Mouse (Mus musculus): ENCODE data around the gene Cldnd1. TPM values are rescaled to one million over a fixed set of nuclear protein-coding genes. Genes with fewer than 3 reads are reported as not detected.

Cldnd1 gene
- polyA plus RNA-seq, 1 experiment: 137 TPM

GRCm38 (mm10) chr16:58738800-58739199 lies 11.1 kb downstream of the Cldnd1 start:
- TF ChIP-seq CTCF (IDR thresholded peaks at IDR 0.05; ENCODE audit: borderline replicate concordance, insufficient read depth, low read depth, low read length): no peak
- 97% methylated on average over 1 of the region's 1 CpGs for WGBS
- no peak overlapping the region for H3K4me3 ChIP-seq (replicated peaks; ENCODE audit: insufficient read depth, low read depth, low read length)
- no peak for DNase-seq
- H3K27me3 ChIP-seq (ENCODE audit: control insufficient read depth, insufficient read depth, low read length): no peaks in the 10 kb centered on the region
- no peaks in the 10 kb centered on the region for H3K4me1 ChIP-seq (ENCODE audit: control insufficient read depth, insufficient read depth, low read length)
- no peak overlapping the region for H3K27ac ChIP-seq (ENCODE audit: insufficient read depth, low read length)

GRCm38 (mm10) chr16:58740751-58741150 lies 13.0 kb downstream of the Cldnd1 start:
- no peak for TF ChIP-seq CTCF (IDR thresholded peaks at IDR 0.05; ENCODE audit: borderline replicate concordance, insufficient read depth, low read depth, low read length)
- no peak for TF ChIP-seq POLR2A (IDR thresholded peaks at IDR 0.05; ENCODE audit: borderline replicate concordance, insufficient read depth, low read length)
- Histone ChIP-seq H3K27me3 (ENCODE audit: control insufficient read depth, insufficient read depth, low read length) (no peaks in the 10 kb centered on the region), H3K27ac (ENCODE audit: insufficient read depth, low read length) (no peak overlapping the region), H3K4me1 (ENCODE audit: control insufficient read depth, insufficient read depth, low read length) (no peaks in the 10 kb centered on the region), H3K4me3 (replicated peaks; ENCODE audit: insufficient read depth, low read depth, low read length) (no peak overlapping the region)
- 95% methylated on average over 5 of the region's 5 CpGs for WGBS
- DNase-seq: no peak

- TF ChIP-seq CTCF (IDR thresholded peaks at IDR 0.05; ENCODE audit: borderline replicate concordance, insufficient read depth, low read depth, low read length) (no peak), POLR2A (IDR thresholded peaks at IDR 0.05; ENCODE audit: borderline replicate concordance, insufficient read depth, low read length) (no peak)
- Histone ChIP-seq H3K4me3 (replicated peaks; ENCODE audit: insufficient read depth, low read depth, low read length) (no peak overlapping the region), H3K27ac (ENCODE audit: insufficient read depth, low read length) (no peak overlapping the region), H3K27me3 (ENCODE audit: control insufficient read depth, insufficient read depth, low read length) (no peaks in the 10 kb centered on the region; the same call in 1 of the 2 replicates), H3K4me1 (ENCODE audit: control insufficient read depth, insufficient read depth, low read length) (no peaks in the 10 kb centered on the region)
- no peak for DNase-seq
- WGBS: 64% methylated on average over 4 of the region's 4 CpGs
Measured at GRCm38 (mm10) chr16:58746715-58747114, 19.0 kb downstream of the Cldnd1 start.

GRCm38 (mm10) chr16:58751314-58751713 lies 23.6 kb downstream of the Cldnd1 start:
- no peak overlapping the region for H3K27ac ChIP-seq (ENCODE audit: insufficient read depth, low read length)
- H3K27me3 ChIP-seq (ENCODE audit: control insufficient read depth, insufficient read depth, low read length): no peaks in the 10 kb centered on the region; the same call in 1 of the 2 replicates
- TF ChIP-seq CTCF (IDR thresholded peaks at IDR 0.05; ENCODE audit: borderline replicate concordance, insufficient read depth, low read depth, low read length) (no peak), POLR2A (IDR thresholded peaks at IDR 0.05; ENCODE audit: borderline replicate concordance, insufficient read depth, low read length) (no peak)
- DNase-seq: no peak
- H3K4me3 ChIP-seq (replicated peaks; ENCODE audit: insufficient read depth, low read depth, low read length): no peak overlapping the region
- no peaks in the 10 kb centered on the region for H3K4me1 ChIP-seq (ENCODE audit: control insufficient read depth, insufficient read depth, low read length)
- 19% methylated on average over 1 of the region's 1 CpGs for WGBS

- no peaks in the 10 kb centered on the region; the same call in 1 of the 2 replicates for H3K27me3 ChIP-seq (ENCODE audit: control insufficient read depth, insufficient read depth, low read length)
- no peak overlapping the region for H3K4me3 ChIP-seq (replicated peaks; ENCODE audit: insufficient read depth, low read depth, low read length)
- TF ChIP-seq CTCF (IDR thresholded peaks at IDR 0.05; ENCODE audit: borderline replicate concordance, insufficient read depth, low read depth, low read length) (no peak), POLR2A (IDR thresholded peaks at IDR 0.05; ENCODE audit: borderline replicate concordance, insufficient read depth, low read length) (no peak)
Measured at GRCm38 (mm10) chr16:58756191-58756590, 28.5 kb downstream of the Cldnd1 start.

GRCm38 (mm10) chr16:58763076-58763475 lies 35.4 kb downstream of the Cldnd1 start, which contains the start of gene Olfr172:
Gene Olfr172, minus strand, starts transcription at chr16:58763176.
- 75% methylated on average over 1 of the region's 1 CpGs for WGBS
- DNase-seq: no peak
- no peak within 1 kb of the TSS for H3K27ac ChIP-seq (ENCODE audit: insufficient read depth, low read length)
- no peaks in the 10 kb centered on the region for H3K4me1 ChIP-seq (ENCODE audit: control insufficient read depth, insufficient read depth, low read length)
- no peak within 1 kb of the TSS for H3K4me3 ChIP-seq (replicated peaks; ENCODE audit: insufficient read depth, low read depth, low read length)
- no peaks in the 10 kb centered on the region for H3K27me3 ChIP-seq (ENCODE audit: control insufficient read depth, insufficient read depth, low read length)
- no peak for TF ChIP-seq CTCF (IDR thresholded peaks at IDR 0.05; ENCODE audit: borderline replicate concordance, insufficient read depth, low read depth, low read length)
- no peak for TF ChIP-seq POLR2A (IDR thresholded peaks at IDR 0.05; ENCODE audit: borderline replicate concordance, insufficient read depth, low read length)

More at GRCm38 (mm10) chr16:58756191-58756590, 28.5 kb downstream of the Cldnd1 start:
- no peak for DNase-seq
- Histone ChIP-seq H3K4me1 (ENCODE audit: control insufficient read depth, insufficient read depth, low read length) (no peaks in the 10 kb centered on the region), H3K27ac (ENCODE audit: insufficient read depth, low read length) (no peak overlapping the region)

Other genes starting within 250 kb of the Cldnd1 start
- gene St3gal6, start 203.7 kb upstream of the Cldnd1 start, polyA plus RNA-seq (2012; rRNA removed): 23.9 and 25.3 TPM in 2 replicates
- not detected in 2 replicates for gene Gm813, start 110.9 kb upstream of the Cldnd1 start, polyA plus RNA-seq (2012; rRNA removed)
- not detected in 2 replicates for gene E330017A01Rik, start 89.2 kb upstream of the Cldnd1 start, polyA plus RNA-seq (2012; rRNA removed)
- 40.9 and 44.4 TPM in 2 replicates for gene Cpox, start 57.6 kb upstream of the Cldnd1 start, polyA plus RNA-seq (2012; rRNA removed)
- gene Gpr15, start 8.8 kb upstream of the Cldnd1 start, polyA plus RNA-seq (2012; rRNA removed): 0.06 TPM in 1 of 2 replicates, not detected in the other
- gene Olfr172, start 35.3 kb downstream of the Cldnd1 start, polyA plus RNA-seq (2012; rRNA removed): not detected in 2 replicates
- not detected in 2 replicates for gene Olfr173, start 72.4 kb downstream of the Cldnd1 start, polyA plus RNA-seq (2012; rRNA removed)
- not detected in 2 replicates for gene Olfr175-ps1, start 98.9 kb downstream of the Cldnd1 start, polyA plus RNA-seq (2012; rRNA removed)
- gene Olfr177, start 146.9 kb downstream of the Cldnd1 start, polyA plus RNA-seq (2012; rRNA removed): not detected in 2 replicates
- not detected in 2 replicates for gene Olfr178, start 164.2 kb downstream of the Cldnd1 start, polyA plus RNA-seq (2012; rRNA removed)
- not detected in 2 replicates for gene Olfr181, start 200.8 kb downstream of the Cldnd1 start, polyA plus RNA-seq (2012; rRNA removed)
- not detected in 2 replicates for gene Olfr180, start 201.5 kb downstream of the Cldnd1 start, polyA plus RNA-seq (2012; rRNA removed)